Mouse (Mus musculus): ENCODE measurements around the gene Camk2n1. TPM values are rescaled to one million over a fixed set of nuclear protein-coding genes. Genes with fewer than 3 reads are reported as not detected.

The Camk2n1 gene
- polyA plus RNA-seq, 1 experiment from 2014 or later: 25.8 TPM

GRCm38 (mm10) chr4:138495775-138496174 is 41.7 kb downstream of the Camk2n1 start:
- H3K27ac ChIP-seq (ENCODE audit: low read depth, low read length): no peak overlapping the region
- 6% methylated on average over 13 of the region's 13 CpGs for WGBS
- no peak overlapping the region for H3K9ac ChIP-seq (replicated peaks; ENCODE audit: low read depth, low read length)
- no peak overlapping the region for H3K4me3 ChIP-seq (ENCODE audit: low read depth, low read length)
- no peaks in the 10 kb centered on the region for H3K9me3 ChIP-seq (ENCODE audit: control insufficient read depth, low read length)
- H3K36me3 ChIP-seq (ENCODE audit: control insufficient read depth, insufficient read depth, low read length): no peaks in the 10 kb centered on the region
- peak overlapping the region; percentile 24; the same call in 1 of the 2 replicates for H3K4me2 ChIP-seq (ENCODE audit: low read depth, low read length)
- ATAC-seq (ENCODE audit: low read depth): no peak
- peaks cover 35% of the 10 kb centered on the region for H3K4me1 ChIP-seq (ENCODE audit: control insufficient read depth, insufficient read depth, low read length)
- H3K27me3 ChIP-seq (ENCODE audit: control insufficient read depth, insufficient read depth, low read length): no peaks in the 10 kb centered on the region

GRCm38 (mm10) chr4:138496746-138497520 is 42.8 kb downstream of the Camk2n1 start:
- peaks cover 35% of the 10 kb centered on the region for H3K4me1 ChIP-seq (ENCODE audit: control insufficient read depth, insufficient read depth, low read length)
- H3K4me3 ChIP-seq (ENCODE audit: low read depth, low read length): no peak overlapping the region
- H3K4me2 ChIP-seq (ENCODE audit: low read depth, low read length): no peak overlapping the region
- no peaks in the 10 kb centered on the region for H3K9me3 ChIP-seq (ENCODE audit: control insufficient read depth, low read length)
- no peaks in the 10 kb centered on the region for H3K36me3 ChIP-seq (ENCODE audit: control insufficient read depth, insufficient read depth, low read length)
- no peaks in the 10 kb centered on the region for H3K27me3 ChIP-seq (ENCODE audit: control insufficient read depth, insufficient read depth, low read length)
- ATAC-seq (ENCODE audit: low read depth): no peak
- H3K9ac ChIP-seq (replicated peaks; ENCODE audit: low read depth, low read length): no peak overlapping the region
- H3K27ac ChIP-seq (ENCODE audit: low read depth, low read length): no peak overlapping the region
- 76% methylated on average over 24 of the region's 24 CpGs for WGBS

- Histone ChIP-seq H3K27me3 (ENCODE audit: control insufficient read depth, insufficient read depth, low read length) (no peaks in the 10 kb centered on the region), H3K4me2 (ENCODE audit: low read depth, low read length) (no peak overlapping the region), H3K36me3 (ENCODE audit: control insufficient read depth, insufficient read depth, low read length) (no peaks in the 10 kb centered on the region), H3K27ac (ENCODE audit: low read depth, low read length) (no peak overlapping the region), H3K9ac (replicated peaks; ENCODE audit: low read depth, low read length) (no peak overlapping the region), H3K4me3 (ENCODE audit: low read depth, low read length) (no peak overlapping the region), H3K9me3 (ENCODE audit: control insufficient read depth, low read length) (no peaks in the 10 kb centered on the region), H3K4me1 (ENCODE audit: control insufficient read depth, insufficient read depth, low read length) (peaks cover 35% of the 10 kb centered on the region)
- WGBS: 85% methylated on average over 21 of the region's 21 CpGs
- ATAC-seq (ENCODE audit: low read depth): no peak
These were observed 45.9 kb downstream of the Camk2n1 start for GRCm38 (mm10) chr4:138499856-138500645.

- Histone ChIP-seq H3K9ac (replicated peaks; ENCODE audit: low read depth, low read length) (no peak overlapping the region), H3K27me3 (ENCODE audit: control insufficient read depth, insufficient read depth, low read length) (no peaks in the 10 kb centered on the region), H3K4me1 (ENCODE audit: control insufficient read depth, insufficient read depth, low read length) (peaks cover 32% of the 10 kb centered on the region), H3K27ac (ENCODE audit: low read depth, low read length) (no peak overlapping the region), H3K9me3 (ENCODE audit: control insufficient read depth, low read length) (no peaks in the 10 kb centered on the region), H3K4me2 (ENCODE audit: low read depth, low read length) (no peak overlapping the region), H3K36me3 (ENCODE audit: control insufficient read depth, insufficient read depth, low read length) (no peaks in the 10 kb centered on the region), H3K4me3 (ENCODE audit: low read depth, low read length) (no peak overlapping the region)
- 84% methylated on average over 5 of the region's 5 CpGs for WGBS
- no peak for ATAC-seq (ENCODE audit: low read depth)
These were observed 46.9 kb downstream of the Camk2n1 start for GRCm38 (mm10) chr4:138501048-138501447.

GRCm38 (mm10) chr4:138504632-138505101 is 50.6 kb downstream of the Camk2n1 start:
- Histone ChIP-seq H3K4me1 (ENCODE audit: control insufficient read depth, insufficient read depth, low read length) (peaks cover 29% of the 10 kb centered on the region), H3K36me3 (ENCODE audit: control insufficient read depth, insufficient read depth, low read length) (no peaks in the 10 kb centered on the region), H3K9me3 (ENCODE audit: control insufficient read depth, low read length) (no peaks in the 10 kb centered on the region), H3K4me3 (ENCODE audit: low read depth, low read length) (no peak overlapping the region), H3K4me2 (ENCODE audit: low read depth, low read length) (peak overlapping the region; percentile 34), H3K27ac (ENCODE audit: low read depth, low read length) (peak overlapping the region; percentile 86), H3K9ac (replicated peaks; ENCODE audit: low read depth, low read length) (no peak overlapping the region; the same call in 1 of the 2 replicates), H3K27me3 (ENCODE audit: control insufficient read depth, insufficient read depth, low read length) (no peaks in the 10 kb centered on the region)
- WGBS: 2% methylated on average over 16 of the region's 16 CpGs
- peak; percentile 88 for ATAC-seq (ENCODE audit: low read depth)

- H3K4me1 ChIP-seq (ENCODE audit: control insufficient read depth, insufficient read depth, low read length): peaks cover 29% of the 10 kb centered on the region
- H3K4me3 ChIP-seq (ENCODE audit: low read depth, low read length): no peak overlapping the region
- H3K36me3 ChIP-seq (ENCODE audit: control insufficient read depth, insufficient read depth, low read length): no peaks in the 10 kb centered on the region
- WGBS: 6% methylated on average over 10 of the region's 10 CpGs
- peak overlapping the region; percentile 34 for H3K4me2 ChIP-seq (ENCODE audit: low read depth, low read length)
- H3K9ac ChIP-seq (replicated peaks; ENCODE audit: low read depth, low read length): no peak overlapping the region; the same call in 1 of the 2 replicates
- H3K27me3 ChIP-seq (ENCODE audit: control insufficient read depth, insufficient read depth, low read length): no peaks in the 10 kb centered on the region
- peak overlapping the region; percentile 86 for H3K27ac ChIP-seq (ENCODE audit: low read depth, low read length)
- no peaks in the 10 kb centered on the region for H3K9me3 ChIP-seq (ENCODE audit: control insufficient read depth, low read length)
- ATAC-seq (ENCODE audit: low read depth): peak; percentile 56
These were observed 51.2 kb downstream of the Camk2n1 start for GRCm38 (mm10) chr4:138505171-138505870.

GRCm38 (mm10) chr4:138507903-138508302 is 53.8 kb downstream of the Camk2n1 start:
- H3K4me3 ChIP-seq (ENCODE audit: low read depth, low read length): no peak overlapping the region
- H3K4me1 ChIP-seq (ENCODE audit: control insufficient read depth, insufficient read depth, low read length): peaks cover 29% of the 10 kb centered on the region
- no peaks in the 10 kb centered on the region for H3K36me3 ChIP-seq (ENCODE audit: control insufficient read depth, insufficient read depth, low read length)
- H3K27me3 ChIP-seq (ENCODE audit: control insufficient read depth, insufficient read depth, low read length): no peaks in the 10 kb centered on the region
- no peak overlapping the region for H3K4me2 ChIP-seq (ENCODE audit: low read depth, low read length)
- no peaks in the 10 kb centered on the region for H3K9me3 ChIP-seq (ENCODE audit: control insufficient read depth, low read length)
- no peak overlapping the region for H3K9ac ChIP-seq (replicated peaks; ENCODE audit: low read depth, low read length)
- 60% methylated on average over 6 of the region's 6 CpGs for WGBS
- no peak for ATAC-seq (ENCODE audit: low read depth)
- no peak overlapping the region for H3K27ac ChIP-seq (ENCODE audit: low read depth, low read length)
